Mouse (Mus musculus): ENCODE measurements around the gene Pold3.
A peak's percentile ranks its signal among the peaks of the same experiment; 100 is the strongest.

Gene Pold3

DNA sequence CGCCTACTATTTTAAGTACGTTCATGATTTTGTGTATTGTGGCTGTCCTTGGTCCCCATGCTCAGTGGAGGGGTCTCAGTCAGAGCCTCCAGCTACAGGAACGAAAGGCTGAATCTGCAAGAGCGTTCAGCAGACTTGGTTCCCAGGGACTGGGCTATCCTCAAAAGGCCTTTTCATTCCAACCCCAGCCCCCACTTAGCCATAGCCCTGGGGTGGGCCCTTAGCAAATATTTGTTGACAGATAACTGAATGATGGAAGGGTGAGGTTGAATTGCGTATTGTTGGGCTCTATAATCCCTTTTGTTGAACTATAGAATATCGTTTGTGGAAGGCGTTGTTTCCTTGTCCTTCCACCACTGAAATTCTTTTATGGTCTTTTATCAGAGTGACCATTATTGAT is 5.1 kb upstream of the Pold3 start:
- Histone ChIP-seq H3K27me3 (ENCODE audit: insufficient read depth, low read length) (0 out of 2 replicates have a peak, but pooled peaks cover 2% of the 10 kb centered on the region), H3K9me3 (ENCODE audit: low read length) (peaks cover 3% of the 10 kb centered on the region; the same call in 1 of the 2 replicates), H3K36me3 (ENCODE audit: insufficient read depth, low read length) (no peaks in the 10 kb centered on the region), H3K4me1 (replicated peaks; ENCODE audit: low read depth, low read length) (peaks cover 13% of the 10 kb centered on the region), H3K4me3 (replicated peaks; ENCODE audit: low read length) (no peak overlapping the region)
- TF ChIP-seq CTCF (conservative IDR thresholded peaks at IDR 0.05; ENCODE audit: low read length) (no peak), POU5F1 (IDR thresholded peaks at IDR 0.05; ENCODE audit: borderline replicate concordance, low read length) (no peak), NANOG (IDR thresholded peaks at IDR 0.05; ENCODE audit: borderline replicate concordance, low read length) (no peak)

DNA sequence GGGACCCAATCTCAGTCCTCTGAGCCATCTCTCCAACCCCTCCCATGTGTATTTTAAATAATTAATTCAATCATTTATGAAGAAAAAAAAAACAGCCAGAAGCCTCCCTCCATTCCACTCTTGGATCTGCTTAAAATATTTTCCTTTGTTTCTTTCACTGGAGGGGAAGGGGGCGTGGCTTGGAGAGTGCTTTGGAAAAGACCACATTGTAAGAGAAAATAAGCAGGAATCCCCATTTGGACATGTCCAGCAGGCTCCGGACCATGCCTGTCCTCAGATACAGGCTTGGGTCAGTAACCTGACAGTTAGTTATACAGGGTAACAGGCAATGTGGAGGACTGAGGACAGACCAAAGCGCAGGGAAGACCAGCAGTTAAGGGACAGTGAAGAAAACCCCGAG is 3.8 kb upstream of the Pold3 start:
- TF ChIP-seq NANOG (IDR thresholded peaks at IDR 0.05; ENCODE audit: borderline replicate concordance, low read length), result no peak
- TF ChIP-seq POU5F1 (IDR thresholded peaks at IDR 0.05; ENCODE audit: borderline replicate concordance, low read length), result no peak
- TF ChIP-seq CTCF (conservative IDR thresholded peaks at IDR 0.05; ENCODE audit: low read length), result no peak
- 0 out of 2 replicates have a peak, but pooled peaks cover 2% of the 10 kb centered on the region for H3K27me3 ChIP-seq (ENCODE audit: insufficient read depth, low read length)
- no peaks in the 10 kb centered on the region for H3K36me3 ChIP-seq (ENCODE audit: insufficient read depth, low read length)
- H3K9me3 ChIP-seq (ENCODE audit: low read length), result peaks cover 3% of the 10 kb centered on the region; the same call in 1 of the 2 replicates
- H3K4me3 ChIP-seq (replicated peaks; ENCODE audit: low read length), result no peak overlapping the region
- peaks cover 19% of the 10 kb centered on the region for H3K4me1 ChIP-seq (replicated peaks; ENCODE audit: low read depth, low read length)

DNA sequence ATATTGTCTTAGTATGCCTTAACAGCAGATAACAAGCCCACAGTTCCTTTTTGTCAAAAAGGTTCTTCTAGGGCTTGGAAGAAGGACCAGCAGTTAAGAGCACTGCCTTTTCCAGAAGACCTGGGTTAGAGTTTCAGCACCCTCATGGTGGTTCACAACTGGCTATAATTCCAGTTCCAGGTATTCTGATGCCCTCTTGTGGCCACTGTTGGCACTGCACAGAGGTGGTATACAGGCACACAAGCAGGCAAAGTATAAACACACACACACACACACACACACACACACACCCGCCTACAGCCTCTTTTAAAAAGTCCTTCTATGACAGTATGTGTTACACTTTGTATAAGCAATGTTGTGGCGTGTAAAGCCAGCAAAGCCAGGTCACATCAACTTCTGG is 2.8 kb upstream of the Pold3 start:
- Histone ChIP-seq H3K36me3 (ENCODE audit: insufficient read depth, low read length) (peaks cover 2% of the 10 kb centered on the region), H3K9me3 (ENCODE audit: low read length) (peaks cover 3% of the 10 kb centered on the region; the same call in 1 of the 2 replicates), H3K27me3 (ENCODE audit: insufficient read depth, low read length) (0 out of 2 replicates have a peak, but pooled peaks cover 2% of the 10 kb centered on the region), H3K4me3 (replicated peaks; ENCODE audit: low read length) (no peak overlapping the region), H3K4me1 (replicated peaks; ENCODE audit: low read depth, low read length) (peaks cover 29% of the 10 kb centered on the region)
- TF ChIP-seq CTCF (conservative IDR thresholded peaks at IDR 0.05; ENCODE audit: low read length), result peak; percentile 70
- TF ChIP-seq NANOG (IDR thresholded peaks at IDR 0.05; ENCODE audit: borderline replicate concordance, low read length), result no peak

DNA sequence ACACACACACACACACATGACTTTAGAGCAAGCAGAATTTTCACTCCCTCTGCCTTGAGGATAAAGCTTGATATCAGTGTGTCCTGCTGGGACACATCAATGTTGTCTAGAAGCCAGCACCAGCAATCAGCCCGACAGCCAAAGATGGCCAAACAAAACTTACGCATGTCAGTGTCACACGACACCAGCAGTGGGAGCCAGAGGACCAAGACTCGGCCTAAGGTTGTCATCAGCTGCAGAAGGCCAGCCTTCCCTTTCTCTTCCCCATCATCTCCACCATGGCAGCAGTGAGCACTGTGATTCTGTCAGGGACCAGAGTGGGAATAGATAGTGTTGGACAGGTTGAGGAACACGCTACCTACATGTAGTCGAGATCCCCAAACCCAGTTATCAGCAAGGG is 2.1 kb upstream of the Pold3 start:
- Histone ChIP-seq H3K27me3 (ENCODE audit: insufficient read depth, low read length) (no peaks in the 10 kb centered on the region), H3K4me1 (replicated peaks; ENCODE audit: low read depth, low read length) (peaks cover 36% of the 10 kb centered on the region), H3K4me3 (replicated peaks; ENCODE audit: low read length) (no peak overlapping the region), H3K9me3 (ENCODE audit: low read length) (peaks cover 3% of the 10 kb centered on the region; the same call in 1 of the 2 replicates), H3K36me3 (ENCODE audit: insufficient read depth, low read length) (peaks cover 9% of the 10 kb centered on the region)
- peak; percentile 41 for TF ChIP-seq CTCF (conservative IDR thresholded peaks at IDR 0.05; ENCODE audit: low read length)
- TF ChIP-seq NANOG (IDR thresholded peaks at IDR 0.05; ENCODE audit: borderline replicate concordance, low read length), result no peak

DNA sequence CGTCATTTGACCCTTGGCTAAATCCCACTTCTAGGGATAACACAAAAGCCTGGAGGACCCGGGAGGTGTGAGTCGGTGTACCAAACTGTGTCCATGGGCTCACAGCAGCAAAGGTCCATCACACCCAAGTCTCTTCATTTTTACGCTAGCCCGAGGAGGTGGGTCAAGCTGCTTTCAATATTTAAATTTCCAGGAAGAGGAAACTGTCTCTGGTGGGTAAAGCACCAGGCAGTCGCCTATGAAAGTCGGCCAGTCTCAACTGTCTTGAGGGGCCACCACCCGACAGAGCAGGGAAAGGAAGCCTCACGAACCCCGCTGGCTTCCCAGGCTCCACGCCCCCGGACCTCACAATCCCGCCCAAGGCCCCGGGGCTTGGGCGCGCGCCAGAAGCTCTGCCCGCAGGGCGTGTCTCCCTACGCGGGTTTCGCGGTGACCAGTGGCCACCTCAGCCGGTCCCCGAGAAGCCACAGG is 539 bp downstream of the Pold3 start:
- Histone ChIP-seq H3K36me3 (ENCODE audit: insufficient read depth, low read length) (peaks cover 34% of the 10 kb centered on the region), H3K4me3 (replicated peaks; ENCODE audit: low read length) (peak overlapping the region; percentile 94), H3K27me3 (ENCODE audit: insufficient read depth, low read length) (no peaks in the 10 kb centered on the region), H3K9me3 (ENCODE audit: low read length) (peaks cover 3% of the 10 kb centered on the region; the same call in 1 of the 2 replicates), H3K4me1 (replicated peaks; ENCODE audit: low read depth, low read length) (peaks cover 52% of the 10 kb centered on the region)
- no peak for TF ChIP-seq NANOG (IDR thresholded peaks at IDR 0.05; ENCODE audit: borderline replicate concordance, low read length)
- no peak for TF ChIP-seq CTCF (conservative IDR thresholded peaks at IDR 0.05; ENCODE audit: low read length)
- no peak for TF ChIP-seq POU5F1 (IDR thresholded peaks at IDR 0.05; ENCODE audit: borderline replicate concordance, low read length)

DNA sequence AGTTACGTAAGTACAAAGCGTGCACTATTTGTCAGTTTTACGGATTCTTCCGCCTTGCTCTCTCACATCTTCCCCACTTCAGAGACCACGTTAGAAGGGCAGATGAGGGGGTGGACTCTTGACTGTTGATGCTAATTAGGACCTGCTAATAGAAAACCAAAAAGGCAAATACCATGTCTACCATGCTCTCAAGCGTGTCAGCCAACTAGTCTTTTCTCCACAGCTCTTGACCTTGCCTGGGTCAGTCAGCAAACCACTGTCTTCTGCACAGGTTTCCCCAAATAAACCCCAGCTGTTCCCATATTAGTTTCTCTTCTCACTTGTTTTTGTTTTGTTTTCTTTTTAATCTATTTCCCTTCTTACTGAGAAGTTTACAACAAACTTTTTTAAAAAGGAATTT is 7.1 kb downstream of the Pold3 start:
- TF ChIP-seq POU5F1 (IDR thresholded peaks at IDR 0.05; ENCODE audit: borderline replicate concordance, low read length), result no peak
- no peak for TF ChIP-seq NANOG (IDR thresholded peaks at IDR 0.05; ENCODE audit: borderline replicate concordance, low read length)
- H3K9me3 ChIP-seq (ENCODE audit: low read length), result no peaks in the 10 kb centered on the region

DNA sequence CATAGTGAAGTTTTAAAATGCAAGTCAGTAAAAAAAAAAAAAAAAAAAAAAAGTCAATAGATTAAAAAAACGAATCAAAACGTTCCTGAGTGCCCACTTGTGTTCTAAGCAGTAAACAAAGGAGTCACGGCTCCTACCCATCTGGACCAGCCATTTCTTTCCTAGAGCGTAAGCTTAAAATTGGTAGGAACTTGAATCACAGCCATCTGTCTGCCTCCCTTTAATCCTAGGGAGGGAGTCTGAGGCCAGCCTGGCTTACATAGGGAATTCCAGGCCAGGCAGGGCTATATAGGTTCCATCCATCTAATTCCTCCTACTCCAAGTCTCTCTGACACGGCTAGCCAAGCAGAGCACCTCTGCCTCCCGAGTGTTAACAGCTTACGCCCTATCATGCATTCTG is 7.5 kb downstream of the Pold3 start:
- TF ChIP-seq POU5F1 (IDR thresholded peaks at IDR 0.05; ENCODE audit: borderline replicate concordance, low read length) (no peak), NANOG (IDR thresholded peaks at IDR 0.05; ENCODE audit: borderline replicate concordance, low read length) (no peak), CTCF (conservative IDR thresholded peaks at IDR 0.05; ENCODE audit: low read length) (no peak)
- Histone ChIP-seq H3K27me3 (ENCODE audit: insufficient read depth, low read length) (no peaks in the 10 kb centered on the region), H3K9me3 (ENCODE audit: low read length) (no peaks in the 10 kb centered on the region), H3K4me3 (replicated peaks; ENCODE audit: low read length) (no peak overlapping the region), H3K36me3 (ENCODE audit: insufficient read depth, low read length) (peaks cover 92% of the 10 kb centered on the region), H3K4me1 (replicated peaks; ENCODE audit: low read depth, low read length) (peaks cover 28% of the 10 kb centered on the region)

More for the DNA sequence above, 7.1 kb downstream of the Pold3 start:
- peaks cover 93% of the 10 kb centered on the region for H3K36me3 ChIP-seq (ENCODE audit: insufficient read depth, low read length)
- no peaks in the 10 kb centered on the region for H3K27me3 ChIP-seq (ENCODE audit: insufficient read depth, low read length)
- H3K4me3 ChIP-seq (replicated peaks; ENCODE audit: low read length), result no peak overlapping the region
- peaks cover 32% of the 10 kb centered on the region for H3K4me1 ChIP-seq (replicated peaks; ENCODE audit: low read depth, low read length)

DNA sequence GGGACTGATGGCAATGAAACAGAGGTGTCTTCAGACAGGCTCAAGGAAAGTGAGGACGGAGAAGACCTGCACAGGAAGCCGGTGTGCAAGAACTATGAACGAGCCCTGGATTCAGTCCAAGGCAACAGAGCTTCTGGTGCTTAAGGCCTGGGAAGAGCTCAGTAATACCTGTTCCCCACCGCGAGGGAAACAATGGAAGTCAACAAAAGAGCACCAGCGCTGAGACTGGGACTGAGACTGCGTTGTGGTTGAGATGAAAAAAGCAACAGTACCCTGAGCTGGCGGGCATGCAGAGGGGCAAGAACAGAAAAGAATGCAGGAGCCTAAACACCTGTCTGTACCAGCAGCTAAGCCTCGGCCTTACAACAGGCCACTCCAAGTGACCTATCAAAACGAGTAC is 9.9 kb downstream of the Pold3 start:
- Histone ChIP-seq H3K36me3 (ENCODE audit: insufficient read depth, low read length) (peaks cover 87% of the 10 kb centered on the region), H3K4me1 (replicated peaks; ENCODE audit: low read depth, low read length) (peaks cover 8% of the 10 kb centered on the region; the same call in 1 of the 2 replicates), H3K9me3 (ENCODE audit: low read length) (no peaks in the 10 kb centered on the region), H3K4me3 (replicated peaks; ENCODE audit: low read length) (no peak overlapping the region), H3K27me3 (ENCODE audit: insufficient read depth, low read length) (no peaks in the 10 kb centered on the region)
- TF ChIP-seq POU5F1 (IDR thresholded peaks at IDR 0.05; ENCODE audit: borderline replicate concordance, low read length), result no peak
- TF ChIP-seq NANOG (IDR thresholded peaks at IDR 0.05; ENCODE audit: borderline replicate concordance, low read length), result no peak
- TF ChIP-seq CTCF (conservative IDR thresholded peaks at IDR 0.05; ENCODE audit: low read length), result no peak

DNA sequence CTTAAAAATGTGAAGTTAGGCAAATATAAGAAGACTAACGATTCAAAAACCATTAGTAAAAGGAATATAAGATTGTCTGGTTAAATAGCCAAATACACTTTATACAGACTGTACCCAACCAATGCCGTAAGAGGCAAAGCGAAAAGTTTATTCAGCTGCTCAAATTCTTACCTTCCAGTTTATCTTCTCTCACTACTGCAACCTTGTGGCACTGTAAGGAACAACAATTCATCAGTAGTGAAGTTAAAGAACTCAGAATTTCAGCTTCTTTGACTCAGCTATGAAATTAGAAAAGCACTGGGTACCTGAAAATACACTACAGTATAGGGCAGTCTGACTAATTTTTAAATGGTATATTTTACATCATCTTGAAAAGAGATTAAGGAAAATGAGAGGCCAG is 13.0 kb downstream of the Pold3 start:
- no peak for TF ChIP-seq NANOG (IDR thresholded peaks at IDR 0.05; ENCODE audit: borderline replicate concordance, low read length)
- peak; percentile 54 for TF ChIP-seq CTCF (conservative IDR thresholded peaks at IDR 0.05; ENCODE audit: low read length)
- H3K36me3 ChIP-seq (ENCODE audit: insufficient read depth, low read length), result peaks cover 89% of the 10 kb centered on the region
- H3K27me3 ChIP-seq (ENCODE audit: insufficient read depth, low read length), result no peaks in the 10 kb centered on the region
- no peaks in the 10 kb centered on the region for H3K9me3 ChIP-seq (ENCODE audit: low read length)
- peaks cover 8% of the 10 kb centered on the region; the same call in 1 of the 2 replicates for H3K4me1 ChIP-seq (replicated peaks; ENCODE audit: low read depth, low read length)
- H3K4me3 ChIP-seq (replicated peaks; ENCODE audit: low read length), result no peak overlapping the region
